Mouse (Mus musculus) stomach, postnatal 0 days (tissue): ENCODE measurements at regions not wholly inside any gene's neighbourhood (a gene's known extent, or its start where the extent isn't known, plus 50 kb on each side); places are given as distances from the start of the nearest gene placed in this dataset.

Source experiments
- ATAC-seq: fragments of 200-750 bp; cut with Nextera tagmentation; 2 replicates; pipeline ENCODE4 v1.8.0; 2017; ENCODE audit not compliant: low FRiP score, low TSS enrichment
- DNase-seq: peaks from one replicate; pipeline ENCODE4 v3.0.0-alpha.2; 2016; ENCODE audit warnings: low spot score
- H3K27ac ChIP-seq: fragments of 300-500 bp; sonication (generic); replicated peaks from 2 replicates; pipeline ENCODE4 v1.5.1; 2014; ENCODE audit warnings: mild to moderate bottlenecking, control low read depth
- H3K27me3 ChIP-seq: fragments of 300-500 bp; sonication (generic); 2 replicates; pipeline ENCODE4 v1.6.1; 2014; ENCODE audit warnings: low read length; ENCODE audit not compliant: control insufficient read depth, insufficient read depth
- H3K36me3 ChIP-seq: fragments of 300-500 bp; sonication (generic); 2 replicates; pipeline ENCODE4 v1.6.1; 2014; ENCODE audit warnings: low read length, mixed read lengths; ENCODE audit not compliant: control insufficient read depth, insufficient read depth
- H3K4me1 ChIP-seq: fragments of 300-500 bp; sonication (generic); replicated peaks from 2 replicates; pipeline ENCODE4 v1.6.1; 2014; ENCODE audit warnings: antibody characterized with exemption; ENCODE audit not compliant: control insufficient read depth, insufficient read depth
- H3K4me2 ChIP-seq: fragments of 300-500 bp; sonication (generic); replicated peaks from 2 replicates; pipeline ENCODE4 v1.6.1; 2014; ENCODE audit warnings: low read depth, mild to moderate bottlenecking, control low read depth, moderate library complexity
- H3K4me3 ChIP-seq: fragments of 300-500 bp; sonication (generic); 2 replicates; pipeline ENCODE4 v1.5.1; 2014; ENCODE audit warnings: low read depth, low read length, control low read depth
- H3K9ac ChIP-seq: fragments of 300-500 bp; sonication (generic); 2 replicates; pipeline ENCODE4 v1.6.1; 2014; ENCODE audit warnings: mild to moderate bottlenecking, low read length, control low read depth, mixed read lengths
- H3K9me3 ChIP-seq: fragments of 300-500 bp; sonication (generic); 2 replicates; pipeline ENCODE4 v1.6.1; 2016; ENCODE audit warnings: low read length; ENCODE audit not compliant: control insufficient read depth
- CTCF ChIP-seq: IDR thresholded peaks from 2 replicates; pipeline ENCODE4 v1.5.1; 2016; ENCODE audit warnings: antibody characterized with exemption, low read depth, mild to moderate bottlenecking, moderate library complexity
- EP300 ChIP-seq: optimal IDR thresholded peaks from 2 replicates; pipeline ENCODE3; 2016; ENCODE audit warnings: antibody characterized with exemption
- WGBS: fragments of 180-500 bp; shearing (Covaris S2); extraction: QIAGEN DNeasy Blood & Tissue Kit; methylation state at CpG from one replicate; pipeline ENCODE4 v1.1.7; 2014; 5-methylcytosine and 5-hydroxymethylcytosine counted together

DNA sequence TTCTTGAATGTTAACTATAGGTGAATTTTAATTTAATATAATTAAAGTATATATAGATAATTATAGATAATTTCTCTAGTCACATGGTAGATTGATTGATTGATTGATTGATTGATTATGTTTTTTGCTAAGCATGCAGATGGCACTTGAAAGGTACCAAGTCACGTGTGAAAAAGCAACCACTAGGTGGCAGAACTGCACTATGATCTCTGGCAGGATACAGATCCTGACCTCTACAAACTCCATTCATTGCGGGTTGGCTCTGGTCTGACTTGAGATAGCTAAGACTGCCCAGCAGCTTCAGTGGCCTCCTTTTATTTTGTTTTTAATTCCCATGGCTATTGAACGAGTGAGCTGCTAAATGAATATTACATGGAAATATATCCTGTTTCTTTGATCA is 229.7 kb upstream of the Grm3 start:
- TF ChIP-seq CTCF = peak; percentile 60
- no peak for TF ChIP-seq EP300
- 20% methylated on average over 3 of the region's 3 CpGs for WGBS
- DNase-seq (no peak), ATAC-seq (no peak)
- Histone ChIP-seq H3K9me3 (no peaks in the 10 kb centered on the region), H3K9ac (no peak overlapping the region), H3K4me1 (no peaks in the 10 kb centered on the region), H3K4me3 (no peak overlapping the region), H3K27ac (no peak overlapping the region), H3K4me2 (no peak overlapping the region), H3K36me3 (no peaks in the 10 kb centered on the region), H3K27me3 (no peaks in the 10 kb centered on the region)

DNA sequence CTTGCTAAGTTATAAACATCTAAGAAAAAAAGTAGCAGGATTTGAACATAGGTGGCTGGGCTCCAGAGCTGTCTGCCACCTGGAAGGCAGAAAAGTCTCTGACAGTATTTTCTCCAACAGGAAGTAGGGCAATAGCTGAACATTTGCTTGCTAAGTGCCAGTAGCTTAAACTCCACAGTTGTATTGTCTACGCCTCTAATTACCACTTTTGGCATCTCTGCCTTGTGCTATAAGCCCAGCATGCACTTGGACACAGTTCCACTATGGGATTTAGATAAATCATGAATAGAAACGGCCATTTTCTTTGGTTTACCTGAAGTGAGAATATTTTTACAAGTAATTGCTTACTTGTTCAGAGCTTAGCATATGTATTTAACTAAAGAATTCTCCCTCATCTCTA is 213.8 kb upstream of the Grm3 start:
- no peak overlapping the region for H3K4me3 ChIP-seq
- DNase-seq (no peak), ATAC-seq (no peak)
- H3K4me1 ChIP-seq = no peaks in the 10 kb centered on the region
- H3K27me3 ChIP-seq = no peaks in the 10 kb centered on the region
- no peak overlapping the region for H3K9ac ChIP-seq
- WGBS = 56% methylated on average over 2 of the region's 2 CpGs
- TF ChIP-seq CTCF = no peak
- no peak for TF ChIP-seq EP300
- H3K4me2 ChIP-seq = no peak overlapping the region
- no peaks in the 10 kb centered on the region for H3K36me3 ChIP-seq
- H3K9me3 ChIP-seq = no peaks in the 10 kb centered on the region
- H3K27ac ChIP-seq = no peak overlapping the region

DNA sequence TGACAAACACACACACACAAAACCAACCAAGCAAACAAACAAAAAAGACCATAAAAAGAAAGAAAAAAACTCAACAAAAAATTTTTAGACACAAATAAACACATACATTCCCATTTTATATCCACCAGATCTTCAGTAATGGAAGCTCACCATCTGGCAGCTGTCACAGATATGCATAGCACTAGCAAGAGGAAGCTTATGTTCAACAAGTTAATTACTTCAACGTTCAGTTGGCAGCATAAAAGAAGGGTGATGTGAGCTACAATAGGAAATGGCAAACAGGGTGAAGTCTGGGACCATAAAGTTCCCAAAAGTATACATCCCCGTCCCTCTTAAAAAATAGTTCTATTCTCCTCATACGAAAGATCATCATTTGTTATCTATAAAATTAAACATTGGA is 188.0 kb upstream of the Grm3 start:
- no peak for ATAC-seq
- H3K4me3 ChIP-seq = no peak overlapping the region
- H3K9ac ChIP-seq = no peak overlapping the region
- TF ChIP-seq CTCF (no peak), EP300 (no peak)
- no peak overlapping the region for H3K27ac ChIP-seq
- no peaks in the 10 kb centered on the region for H3K9me3 ChIP-seq
- no peak overlapping the region for H3K4me2 ChIP-seq
- H3K27me3 ChIP-seq = no peaks in the 10 kb centered on the region
- no peaks in the 10 kb centered on the region for H3K4me1 ChIP-seq
- DNase-seq = no peak
- WGBS = 60% methylated on average over 3 of the region's 3 CpGs
- H3K36me3 ChIP-seq = no peaks in the 10 kb centered on the region

GRCm38 (mm10) chr5:9911783-9912182 is 186.8 kb upstream of the Grm3 start:
- Histone ChIP-seq H3K27ac (no peak overlapping the region), H3K9me3 (no peaks in the 10 kb centered on the region), H3K4me2 (no peak overlapping the region), H3K9ac (no peak overlapping the region), H3K36me3 (no peaks in the 10 kb centered on the region), H3K27me3 (no peaks in the 10 kb centered on the region), H3K4me3 (no peak overlapping the region), H3K4me1 (no peaks in the 10 kb centered on the region)
- TF ChIP-seq CTCF (no peak), EP300 (no peak)
- 87% methylated on average over 1 of the region's 1 CpGs for WGBS
- ATAC-seq (no peak), DNase-seq (no peak)

- no peak overlapping the region for H3K27ac ChIP-seq
- no peaks in the 10 kb centered on the region for H3K4me1 ChIP-seq
- no peak for TF ChIP-seq EP300
- TF ChIP-seq CTCF = no peak
- no peak overlapping the region for H3K9ac ChIP-seq
- DNase-seq (no peak), ATAC-seq (no peak)
- no peaks in the 10 kb centered on the region for H3K27me3 ChIP-seq
- H3K4me3 ChIP-seq = no peak overlapping the region
- H3K9me3 ChIP-seq = no peaks in the 10 kb centered on the region
- no peak overlapping the region for H3K4me2 ChIP-seq
- H3K36me3 ChIP-seq = no peaks in the 10 kb centered on the region
Measured at GRCm38 (mm10) chr5:9911089-9911473, 186.1 kb upstream of the Grm3 start.

- ATAC-seq (no peak), DNase-seq (no peak)
- H3K9me3 ChIP-seq = no peaks in the 10 kb centered on the region
- H3K4me3 ChIP-seq = no peak overlapping the region
- H3K36me3 ChIP-seq = no peaks in the 10 kb centered on the region
- no peaks in the 10 kb centered on the region for H3K27me3 ChIP-seq
- H3K4me2 ChIP-seq = no peak overlapping the region
- 96% methylated on average over 1 of the region's 1 CpGs for WGBS
- H3K27ac ChIP-seq = no peak overlapping the region
- TF ChIP-seq EP300 (no peak), CTCF (no peak)
- no peak overlapping the region for H3K9ac ChIP-seq
- no peaks in the 10 kb centered on the region for H3K4me1 ChIP-seq
Measured at GRCm38 (mm10) chr5:9910452-9911088, 185.6 kb upstream of the Grm3 start.
